Mouse (Mus musculus) forebrain, embryonic 12.5 days (tissue): ENCODE measurements around the gene Osmr. TPM values are rescaled to one million over a fixed set of nuclear protein-coding genes. Genes with fewer than 3 reads are reported as not detected.

Experiments
- ATAC-seq: fragments of 200-750 bp; cut with Nextera tagmentation; 2 replicates; pipeline ENCODE4 v1.8.0; 2017; ENCODE audit warnings: moderate TSS enrichment; ENCODE audit not compliant: low FRiP score
- H3K27ac ChIP-seq: fragments of 300-500 bp; sonication (generic); 2 replicates; pipeline ENCODE4 v1.5.1; 2016; ENCODE audit warnings: mild to moderate bottlenecking
- H3K27me3 ChIP-seq: fragments of 300-500 bp; sonication (generic); 2 replicates; pipeline ENCODE4 v1.6.1; 2016; ENCODE audit warnings: mild to moderate bottlenecking
- H3K36me3 ChIP-seq: fragments of 300-500 bp; sonication (generic); replicated peaks from 2 replicates; pipeline ENCODE4 v1.6.1; 2016; ENCODE audit warnings: mild to moderate bottlenecking
- H3K4me1 ChIP-seq: fragments of 300-500 bp; sonication (generic); 2 replicates; pipeline ENCODE4 v1.6.1; 2016
- H3K4me2 ChIP-seq: fragments of 300-500 bp; sonication (generic); 2 replicates; pipeline ENCODE4 v1.6.1; 2016; ENCODE audit warnings: mild to moderate bottlenecking, moderate library complexity
- H3K4me3 ChIP-seq: fragments of 300-500 bp; sonication (generic); replicated peaks from 2 replicates; pipeline ENCODE4 v1.5.1; 2016; ENCODE audit warnings: mild to moderate bottlenecking
- H3K9ac ChIP-seq: fragments of 300-500 bp; sonication (generic); 2 replicates; pipeline ENCODE4 v1.6.1; 2016; ENCODE audit warnings: mild to moderate bottlenecking
- H3K9me3 ChIP-seq: fragments of 300-500 bp; sonication (generic); 2 replicates; pipeline ENCODE4 v1.6.1; 2016
- WGBS: fragments of 180-500 bp; shearing (Covaris S2); methylation state at CpG from one replicate; pipeline ENCODE4 v1.1.7; 2016; 5-methylcytosine and 5-hydroxymethylcytosine counted together
- polyA plus RNA-seq: library from polyadenylated mRNA; unstranded; fragments of >200 nt; fragmentation: Nextera tagmentation; extraction: Ambion mirVana; gene quantifications from 2 replicates; pipeline ENCODE4 v1.2.1, GENCODE M21; 2016

Osmr gene
- 0.50 and 0.72 TPM in 2 replicates for polyA plus RNA-seq

DNA sequence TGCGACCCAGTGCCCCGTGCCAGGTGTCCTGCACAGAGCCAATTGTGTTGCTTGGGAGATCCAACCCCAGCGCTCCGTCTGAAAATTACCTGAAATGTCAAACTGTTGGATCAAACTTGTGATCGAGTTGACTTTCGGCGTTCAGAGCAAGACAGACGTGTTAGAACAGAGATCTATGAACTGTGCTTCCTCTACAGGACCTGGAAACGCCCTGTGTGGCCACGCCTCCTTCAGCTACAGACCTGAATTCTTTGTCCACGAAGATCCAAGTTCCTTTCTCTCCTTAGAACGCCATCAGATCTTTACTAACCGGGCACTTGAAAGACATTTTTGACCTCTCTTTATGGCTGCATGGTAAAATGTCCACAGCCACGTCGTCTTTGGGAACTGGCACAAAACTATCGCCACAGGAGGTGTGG lies at the start of gene Osmr:
Gene Osmr, minus strand, starts transcription at position 369 of the 419 bp plus-strand sequence.
- Histone ChIP-seq H3K27me3 (peaks cover 70% of the 10 kb centered on the region), H3K4me3 (peak within 1 kb of the TSS; percentile 40), H3K27ac (no peak within 1 kb of the TSS), H3K9me3 (no peaks in the 10 kb centered on the region), H3K36me3 (no peaks in the 10 kb centered on the region), H3K4me1 (peaks cover 14% of the 10 kb centered on the region), H3K4me2 (peak within 1 kb of the TSS; percentile 69), H3K9ac (0 out of 2 replicates have a peak within 1 kb of the TSS, but pooled peaks have one; percentile 18)
- ATAC-seq = no peak
- WGBS = 9% methylated on average over 16 of the region's 16 CpGs

DNA sequence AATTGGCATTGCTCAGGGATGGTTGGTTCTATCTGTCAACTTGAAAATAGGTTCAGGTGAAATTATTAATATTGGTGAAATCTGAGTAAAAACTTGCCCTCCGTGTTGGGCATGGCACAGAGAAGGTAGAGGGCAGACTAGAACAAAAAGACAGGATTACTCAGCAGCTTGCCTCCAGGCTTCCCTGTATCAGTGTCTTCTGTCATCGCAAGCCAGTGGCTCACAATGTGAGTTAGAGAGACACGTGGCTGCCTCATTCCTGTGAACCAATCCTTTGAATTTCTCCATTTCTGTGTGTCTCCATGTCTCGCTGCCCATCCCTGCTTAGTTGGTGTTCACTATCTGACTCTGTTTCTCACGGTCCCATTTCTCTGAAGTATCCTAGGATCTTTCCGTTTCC lies 44.6 kb upstream of the Osmr start:
- ATAC-seq = no peak
- WGBS = 86% methylated on average over 6 of the region's 6 CpGs

DNA sequence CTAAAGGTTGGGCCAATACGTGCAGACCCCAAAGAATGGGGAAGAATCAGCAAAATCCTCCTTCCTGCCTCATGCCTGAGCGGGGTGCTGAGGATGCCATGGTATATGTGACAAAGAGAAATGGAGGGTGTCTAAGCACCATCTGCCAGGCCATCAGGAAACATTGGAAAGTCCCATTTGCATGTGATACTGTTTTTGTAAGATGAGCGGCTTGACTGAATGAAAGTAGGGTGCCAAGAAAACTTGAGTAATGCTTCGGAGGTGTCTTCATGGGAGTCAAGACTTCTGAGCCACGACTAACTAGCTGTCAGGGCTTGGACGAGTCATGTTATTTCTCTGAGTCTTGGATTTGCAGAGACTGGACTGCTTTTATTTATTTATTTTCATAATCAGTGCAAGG lies 39.4 kb upstream of the Osmr start:
- Histone ChIP-seq H3K4me2 (no peak overlapping the region), H3K4me3 (no peak overlapping the region), H3K4me1 (peaks cover 4% of the 10 kb centered on the region; the same call in 1 of the 2 replicates), H3K36me3 (no peaks in the 10 kb centered on the region), H3K9me3 (no peaks in the 10 kb centered on the region), H3K9ac (no peak overlapping the region), H3K27me3 (no peaks in the 10 kb centered on the region), H3K27ac (no peak overlapping the region)
- ATAC-seq = no peak
- 94% methylated on average over 6 of the region's 6 CpGs for WGBS

More for the DNA sequence above, 44.6 kb upstream of the Osmr start:
- H3K36me3 ChIP-seq = no peaks in the 10 kb centered on the region
- H3K4me1 ChIP-seq = no peaks in the 10 kb centered on the region
- H3K27me3 ChIP-seq = no peaks in the 10 kb centered on the region
- H3K4me3 ChIP-seq = no peak overlapping the region
- no peaks in the 10 kb centered on the region for H3K9me3 ChIP-seq
- no peak overlapping the region for H3K9ac ChIP-seq
- H3K4me2 ChIP-seq = no peak overlapping the region
- H3K27ac ChIP-seq = no peak overlapping the region

GRCm38 (mm10) chr15:6909669-6910068 lies 34.9 kb upstream of the Osmr start:
- WGBS = 2% methylated on average over 11 of the region's 11 CpGs
- Histone ChIP-seq H3K4me2 (no peak overlapping the region), H3K27me3 (no peaks in the 10 kb centered on the region), H3K9me3 (no peaks in the 10 kb centered on the region), H3K27ac (no peak overlapping the region), H3K36me3 (no peaks in the 10 kb centered on the region), H3K4me3 (no peak overlapping the region), H3K4me1 (peaks cover 4% of the 10 kb centered on the region; the same call in 1 of the 2 replicates), H3K9ac (no peak overlapping the region)
- ATAC-seq = peak; percentile 93

DNA sequence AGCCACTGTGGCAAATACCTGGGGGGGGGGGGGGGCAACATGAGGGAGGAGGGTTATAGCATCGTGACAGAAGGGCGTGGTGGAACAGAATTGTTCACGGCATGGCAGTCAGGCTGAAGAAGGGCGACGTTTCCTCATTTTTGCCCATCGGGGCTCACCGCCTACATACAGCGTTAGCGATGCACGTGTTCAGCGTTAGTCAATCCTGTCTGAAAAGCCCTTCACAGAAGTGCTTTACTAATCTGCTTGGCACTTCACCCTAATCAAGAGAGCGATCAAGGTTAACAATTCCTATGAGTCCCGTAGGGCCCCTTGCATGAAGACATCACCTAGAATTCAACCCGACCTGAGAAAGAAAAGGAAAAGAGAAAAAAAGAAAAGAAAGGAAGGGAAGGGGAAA lies 34.3 kb upstream of the Osmr start:
- ATAC-seq = no peak
- H3K36me3 ChIP-seq = no peaks in the 10 kb centered on the region

GRCm38 (mm10) chr15:6908601-6909000 lies 33.8 kb upstream of the Osmr start:
- H3K27ac ChIP-seq = no peak overlapping the region
- whole genome bisulfite sequencing = 69% methylated on average over 5 of the region's 5 CpGs
- ATAC-seq = no peak
- no peaks in the 10 kb centered on the region for H3K27me3 ChIP-seq
- no peak overlapping the region for H3K4me3 ChIP-seq
- H3K9me3 ChIP-seq = no peaks in the 10 kb centered on the region
- no peaks in the 10 kb centered on the region for H3K36me3 ChIP-seq
- peaks cover 4% of the 10 kb centered on the region; the same call in 1 of the 2 replicates for H3K4me1 ChIP-seq
- no peak overlapping the region for H3K9ac ChIP-seq
- H3K4me2 ChIP-seq = no peak overlapping the region

More for the DNA sequence above, 34.3 kb upstream of the Osmr start:
- 59% methylated on average over 14 of the region's 14 CpGs for WGBS
- Histone ChIP-seq H3K4me3 (no peak overlapping the region), H3K4me1 (peaks cover 4% of the 10 kb centered on the region; the same call in 1 of the 2 replicates), H3K27me3 (no peaks in the 10 kb centered on the region), H3K27ac (no peak overlapping the region), H3K9ac (no peak overlapping the region), H3K9me3 (no peaks in the 10 kb centered on the region), H3K4me2 (no peak overlapping the region)

- peaks cover 4% of the 10 kb centered on the region; the same call in 1 of the 2 replicates for H3K4me1 ChIP-seq
- no peak overlapping the region for H3K9ac ChIP-seq
- H3K27ac ChIP-seq = no peak overlapping the region
- no peaks in the 10 kb centered on the region for H3K9me3 ChIP-seq
- no peaks in the 10 kb centered on the region for H3K36me3 ChIP-seq
- 86% methylated on average over 19 of the region's 19 CpGs for WGBS
- no peak overlapping the region for H3K4me3 ChIP-seq
- no peaks in the 10 kb centered on the region for H3K27me3 ChIP-seq
- no peak overlapping the region for H3K4me2 ChIP-seq
- no peak for ATAC-seq
Observed at GRCm38 (mm10) chr15:6906260-6907047, 31.7 kb upstream of the Osmr start.

- Histone ChIP-seq H3K27me3 (no peaks in the 10 kb centered on the region), H3K4me3 (no peak overlapping the region), H3K4me1 (peaks cover 4% of the 10 kb centered on the region; the same call in 1 of the 2 replicates), H3K4me2 (no peak overlapping the region), H3K27ac (no peak overlapping the region), H3K9ac (no peak overlapping the region), H3K36me3 (no peaks in the 10 kb centered on the region), H3K9me3 (no peaks in the 10 kb centered on the region)
- 89% methylated on average over 4 of the region's 4 CpGs for WGBS
- ATAC-seq = no peak
Observed at GRCm38 (mm10) chr15:6905726-6906125, 31.0 kb upstream of the Osmr start.

DNA sequence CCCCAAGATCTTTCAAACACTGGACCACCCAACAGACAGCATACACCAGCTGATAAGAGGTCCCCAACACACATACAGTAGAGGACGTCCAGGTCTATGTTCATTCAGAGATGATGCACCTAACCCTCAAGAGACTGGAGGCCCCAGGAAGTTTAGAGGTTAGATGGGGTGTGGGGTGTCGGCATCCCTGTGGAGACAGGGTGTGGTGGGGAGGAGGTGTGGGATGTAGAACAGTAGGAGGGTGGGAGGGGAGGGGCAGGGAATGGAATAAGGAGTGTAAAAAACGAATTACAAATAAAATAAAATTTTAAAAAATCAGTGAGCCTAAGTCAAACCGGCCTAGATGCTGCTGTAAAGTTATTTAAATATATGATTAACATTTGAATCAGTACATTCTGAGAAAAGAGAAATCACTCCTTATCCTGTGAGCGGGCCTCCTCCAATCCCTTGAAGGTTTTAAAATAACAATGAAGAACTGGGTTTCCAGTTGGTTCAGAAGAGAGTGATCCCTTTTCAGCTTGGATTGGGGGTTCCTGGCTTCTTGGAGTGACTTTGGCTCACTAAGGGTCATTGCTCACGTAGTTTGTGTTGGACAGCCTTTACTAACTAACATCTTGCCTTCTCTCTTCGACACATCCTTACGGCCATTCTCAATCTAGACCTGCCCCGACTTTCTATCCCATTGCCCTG lies 28.7 kb upstream of the Osmr start:
- WGBS = 60% methylated on average over 9 of the region's 9 CpGs

GRCm38 (mm10) chr15:6901982-6902639 lies 27.3 kb upstream of the Osmr start:
- 83% methylated on average over 5 of the region's 5 CpGs for WGBS
- Histone ChIP-seq H3K27ac (no peak overlapping the region), H3K9me3 (no peaks in the 10 kb centered on the region), H3K27me3 (no peaks in the 10 kb centered on the region), H3K4me3 (no peak overlapping the region), H3K4me2 (no peak overlapping the region), H3K9ac (no peak overlapping the region), H3K4me1 (no peaks in the 10 kb centered on the region), H3K36me3 (no peaks in the 10 kb centered on the region)
- ATAC-seq = no peak

More for the DNA sequence above, 28.7 kb upstream of the Osmr start:
- Histone ChIP-seq H3K9me3 (no peaks in the 10 kb centered on the region), H3K36me3 (no peaks in the 10 kb centered on the region), H3K4me3 (no peak overlapping the region), H3K27ac (no peak overlapping the region), H3K9ac (no peak overlapping the region), H3K4me1 (no peaks in the 10 kb centered on the region), H3K27me3 (no peaks in the 10 kb centered on the region), H3K4me2 (no peak overlapping the region)
- no peak for ATAC-seq

GRCm38 (mm10) chr15:6901236-6901635 lies 26.5 kb upstream of the Osmr start:
- Histone ChIP-seq H3K36me3 (no peaks in the 10 kb centered on the region), H3K4me1 (no peaks in the 10 kb centered on the region), H3K9ac (no peak overlapping the region), H3K27ac (no peak overlapping the region), H3K4me2 (no peak overlapping the region), H3K4me3 (no peak overlapping the region), H3K27me3 (no peaks in the 10 kb centered on the region), H3K9me3 (no peaks in the 10 kb centered on the region)
- WGBS = 89% methylated on average over 6 of the region's 6 CpGs
- ATAC-seq = no peak

DNA sequence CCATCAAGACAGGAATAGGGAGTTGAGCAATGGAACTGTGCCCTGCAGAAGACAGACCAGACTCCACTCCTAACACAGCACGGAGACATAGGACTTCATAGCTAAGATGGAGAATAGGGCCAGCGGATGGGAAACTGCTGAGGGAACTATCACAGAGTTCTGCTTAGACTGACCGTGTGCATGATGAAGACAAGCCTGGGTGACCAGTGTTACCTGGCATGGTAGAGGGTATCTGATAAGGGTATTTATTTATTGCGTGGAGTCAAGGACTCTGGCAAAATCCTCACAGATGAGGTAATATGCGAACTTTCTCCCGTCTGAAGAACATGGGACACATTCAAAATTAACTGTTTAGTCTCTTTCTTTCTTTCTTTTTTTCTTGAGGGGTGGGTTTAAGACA lies 9.5 kb upstream of the Osmr start:
- H3K27ac ChIP-seq = no peak overlapping the region
- no peak overlapping the region for H3K9ac ChIP-seq
- H3K9me3 ChIP-seq = no peaks in the 10 kb centered on the region
- H3K4me1 ChIP-seq = no peaks in the 10 kb centered on the region
- no peaks in the 10 kb centered on the region for H3K27me3 ChIP-seq
- WGBS = 90% methylated on average over 6 of the region's 6 CpGs
- H3K36me3 ChIP-seq = no peaks in the 10 kb centered on the region
- no peak overlapping the region for H3K4me3 ChIP-seq
- no peak overlapping the region for H3K4me2 ChIP-seq
- ATAC-seq = no peak
